Mouse (Mus musculus): ENCODE data around the gene Piga.

The Piga gene

DNA sequence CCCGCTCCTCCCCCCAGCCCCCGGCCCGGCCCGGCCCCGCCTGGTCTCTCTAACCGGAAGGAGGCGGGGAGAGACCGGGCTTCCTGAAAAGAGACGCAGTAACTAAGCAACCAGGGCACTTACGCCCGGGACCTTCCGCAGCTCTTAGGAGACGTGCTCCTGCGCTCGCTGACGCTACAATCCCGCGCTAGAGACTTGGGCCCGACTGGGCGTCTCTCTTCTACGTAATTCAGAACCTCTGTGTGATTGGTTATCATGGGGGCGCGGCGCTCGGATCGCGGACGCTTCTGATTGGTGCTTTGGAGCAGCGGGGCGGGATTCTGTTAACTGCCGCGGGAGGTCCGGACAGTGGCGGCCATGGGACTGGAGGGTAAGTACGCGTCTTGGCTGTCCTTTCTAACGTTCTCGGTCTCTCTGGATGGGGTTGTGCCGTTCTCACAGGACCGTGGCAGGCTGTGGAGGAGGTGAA lies at the start of gene Piga:
TSS of gene Piga (plus strand) at position 317 of the 469 bp plus-strand sequence.
- DNase-seq (ENCODE audit: low read depth, low spot score): peak; percentile 95

DNA sequence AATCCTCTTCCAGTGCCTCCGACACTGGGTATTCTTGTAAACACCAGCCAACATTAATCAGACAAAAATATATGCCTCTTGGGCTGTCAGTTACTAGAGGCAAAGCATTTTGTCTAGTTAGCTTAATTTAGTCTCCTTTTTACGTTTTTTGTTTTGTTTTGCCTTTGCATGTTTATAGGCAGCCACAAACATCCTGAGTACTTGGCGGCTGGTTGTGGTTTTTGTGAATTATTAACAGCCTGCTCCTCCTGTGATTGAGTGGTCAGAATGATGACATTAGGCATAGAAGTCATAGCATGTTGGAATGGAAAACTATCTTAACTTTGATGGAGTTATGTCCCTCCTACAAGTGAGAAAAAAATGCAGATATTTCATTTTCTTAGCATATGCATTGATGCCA lies 49.0 kb upstream of the Piga start:
- DNase-seq (ENCODE audit: low read depth, low spot score): no peak

DNA sequence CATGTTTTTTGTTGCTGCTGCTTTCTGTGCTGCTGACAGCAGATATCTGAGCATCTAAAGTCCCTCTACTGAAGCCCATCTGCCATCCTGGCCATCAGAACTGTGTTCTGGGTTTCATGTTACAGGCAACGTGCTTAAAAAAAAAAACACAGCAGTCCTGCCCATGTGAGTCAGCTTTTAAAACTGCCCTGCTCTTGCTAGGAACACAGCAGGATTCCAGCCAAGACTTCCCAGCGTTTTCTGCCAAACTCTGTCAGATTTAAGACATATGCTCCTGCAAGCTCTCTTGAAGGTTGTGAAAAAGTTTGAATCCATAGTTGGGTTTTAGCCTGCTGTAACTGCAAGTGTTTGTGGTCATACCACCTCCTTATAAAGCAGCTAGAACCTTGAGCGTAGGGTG lies 46.5 kb upstream of the Piga start, which contains the start of gene Vegfd:
TSS of gene Vegfd (plus strand) at position 298 of the 400 bp plus-strand sequence.
- DNase-seq (ENCODE audit: low read depth, low spot score): no peak

DNA sequence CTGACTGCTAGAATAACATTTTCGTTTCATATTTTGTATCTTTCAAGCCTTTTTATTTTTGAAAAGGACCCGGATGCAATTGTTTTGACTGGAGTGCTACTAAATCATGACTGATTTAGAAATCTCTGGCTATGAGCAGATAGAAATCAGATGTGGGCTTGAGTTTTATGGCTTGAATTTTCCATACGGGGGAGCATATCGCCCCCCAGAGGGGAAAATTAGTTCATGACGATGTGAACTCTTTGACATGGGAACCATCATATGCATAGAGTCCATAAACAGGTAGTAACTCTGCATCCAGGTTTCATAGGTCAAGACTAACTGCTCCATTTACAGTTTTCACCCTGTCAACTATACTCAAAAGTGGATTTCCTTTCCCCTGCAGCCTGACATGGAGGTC lies 45.0 kb upstream of the Piga start:
- DNase-seq (ENCODE audit: low read depth, low spot score): no peak

DNA sequence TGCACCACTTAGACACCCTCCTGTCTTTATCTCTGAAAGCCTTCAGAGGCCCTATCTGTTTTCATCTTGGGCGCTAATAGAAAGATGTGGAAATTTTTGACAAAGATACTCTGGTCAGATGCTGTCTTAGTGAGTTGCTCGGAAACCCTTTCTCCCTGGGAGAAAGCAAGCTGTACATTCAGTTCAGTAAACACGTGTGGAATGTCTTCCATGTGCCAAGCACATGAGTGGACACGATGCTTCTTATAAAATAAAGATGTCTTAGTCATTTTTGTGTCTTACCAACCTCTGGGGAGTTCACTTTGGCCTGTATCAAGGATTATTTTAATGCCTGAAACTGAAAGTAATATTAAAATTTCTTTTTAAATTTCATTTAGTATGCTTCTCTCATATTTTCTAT lies 39.9 kb upstream of the Piga start:
- DNase-seq (ENCODE audit: low read depth, low spot score): no peak

DNA sequence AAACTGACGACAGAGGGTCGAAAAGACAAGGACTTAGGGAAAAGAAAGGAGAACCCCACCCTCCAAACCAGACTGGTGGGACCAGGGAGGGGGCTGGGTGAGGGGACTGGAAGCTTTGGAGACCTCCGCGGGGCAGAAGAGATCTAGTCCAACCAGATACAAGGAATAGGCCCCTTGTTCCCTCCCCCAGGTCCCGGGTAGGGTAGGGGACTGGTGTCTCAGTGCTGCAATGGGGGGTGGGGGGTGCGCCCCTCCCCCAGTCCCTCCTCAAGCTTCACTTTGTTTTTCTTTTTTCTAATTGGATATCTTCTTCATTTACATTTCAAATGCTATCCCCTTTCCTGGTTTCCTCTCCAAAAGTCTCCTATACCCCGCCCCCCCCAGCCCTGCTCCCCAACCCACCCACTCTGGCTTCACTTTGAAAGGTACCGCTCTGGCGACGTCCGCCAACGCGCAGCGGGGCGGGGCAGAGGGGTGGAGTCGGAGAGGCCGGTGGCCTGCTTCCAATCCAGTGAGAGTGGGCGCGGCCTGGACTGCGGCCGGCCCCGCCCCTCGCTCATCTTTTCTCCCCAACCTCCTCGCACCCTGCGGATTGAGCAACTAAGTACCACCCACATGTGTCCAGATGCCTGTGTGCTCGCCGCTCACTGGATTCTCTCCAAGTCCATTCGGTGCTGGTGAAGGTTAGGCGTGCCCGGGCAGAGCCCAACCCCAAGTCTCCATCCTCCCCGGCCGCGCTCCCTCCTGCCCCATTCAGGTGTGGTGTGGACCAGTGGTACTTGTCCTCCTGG lies 37.8 kb upstream of the Piga start:
- DNase-seq (ENCODE audit: low read depth, low spot score): peak; percentile 86

DNA sequence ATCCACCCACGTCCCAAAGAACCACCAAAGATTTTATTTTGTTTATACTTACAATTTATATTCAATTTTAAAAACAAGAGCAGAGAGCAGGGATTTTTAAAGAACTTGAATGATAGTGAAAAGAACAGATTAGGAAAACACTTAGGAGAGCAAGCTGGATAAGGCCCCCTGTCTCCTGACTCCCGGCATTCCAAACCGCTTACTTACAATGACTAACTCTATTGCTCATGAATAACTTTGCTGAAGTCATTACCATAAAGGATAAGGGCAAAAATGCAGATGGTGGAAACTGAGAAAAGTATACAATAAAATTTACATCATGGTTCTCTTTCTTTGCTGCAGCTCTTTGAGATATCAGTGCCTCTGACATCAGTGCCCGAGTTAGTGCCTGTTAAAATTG lies 25.5 kb upstream of the Piga start:
- DNase-seq (ENCODE audit: low read depth, low spot score): no peak

DNA sequence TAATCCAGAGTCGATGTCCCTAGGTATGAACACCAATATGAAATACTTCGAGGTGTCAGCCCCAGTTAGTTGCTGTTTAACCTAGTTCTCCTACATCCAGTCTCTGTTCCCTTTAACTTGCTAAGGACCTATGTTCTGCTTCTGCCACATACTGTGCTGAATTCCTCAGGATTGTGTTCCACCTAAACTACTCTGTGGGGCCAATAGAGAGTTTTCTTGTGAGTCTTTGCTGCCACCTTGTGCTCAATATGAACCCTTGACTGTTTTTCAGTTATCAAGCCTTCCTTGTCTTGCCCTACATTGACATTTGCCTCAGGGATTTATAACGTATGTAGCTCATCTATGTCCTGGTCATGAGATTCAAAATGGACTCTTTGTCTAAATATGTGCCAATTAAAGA lies 21.1 kb upstream of the Piga start:
- DNase-seq (ENCODE audit: low read depth, low spot score): peak; percentile 53

DNA sequence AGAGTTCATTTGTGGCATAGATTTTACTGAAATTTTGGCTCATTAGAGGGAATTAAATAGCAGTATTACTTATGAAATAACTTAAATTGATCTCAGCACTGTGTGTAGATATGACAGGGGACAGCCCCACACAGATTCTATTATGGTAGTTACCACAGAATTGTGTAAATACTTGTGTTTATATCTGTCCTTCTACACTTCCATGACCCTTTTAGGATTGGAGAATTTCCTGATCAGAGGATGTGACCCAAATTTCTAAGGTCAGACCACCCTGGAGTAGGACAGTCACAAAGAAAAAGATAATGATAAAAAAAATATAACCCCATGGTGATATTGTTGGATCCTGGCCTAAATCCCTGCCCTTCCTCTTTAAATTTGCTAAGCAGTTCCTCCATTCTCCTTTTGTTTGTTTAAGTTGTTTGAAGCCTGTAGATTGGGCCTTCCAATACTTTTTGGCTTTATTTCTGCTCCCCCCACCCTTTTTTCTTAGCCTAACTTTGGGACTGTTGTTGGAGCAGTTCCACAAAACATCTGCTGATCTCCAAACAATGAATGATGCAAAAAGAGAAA lies 14.4 kb upstream of the Piga start:
- no peak for DNase-seq (ENCODE audit: low read depth, low spot score)

DNA sequence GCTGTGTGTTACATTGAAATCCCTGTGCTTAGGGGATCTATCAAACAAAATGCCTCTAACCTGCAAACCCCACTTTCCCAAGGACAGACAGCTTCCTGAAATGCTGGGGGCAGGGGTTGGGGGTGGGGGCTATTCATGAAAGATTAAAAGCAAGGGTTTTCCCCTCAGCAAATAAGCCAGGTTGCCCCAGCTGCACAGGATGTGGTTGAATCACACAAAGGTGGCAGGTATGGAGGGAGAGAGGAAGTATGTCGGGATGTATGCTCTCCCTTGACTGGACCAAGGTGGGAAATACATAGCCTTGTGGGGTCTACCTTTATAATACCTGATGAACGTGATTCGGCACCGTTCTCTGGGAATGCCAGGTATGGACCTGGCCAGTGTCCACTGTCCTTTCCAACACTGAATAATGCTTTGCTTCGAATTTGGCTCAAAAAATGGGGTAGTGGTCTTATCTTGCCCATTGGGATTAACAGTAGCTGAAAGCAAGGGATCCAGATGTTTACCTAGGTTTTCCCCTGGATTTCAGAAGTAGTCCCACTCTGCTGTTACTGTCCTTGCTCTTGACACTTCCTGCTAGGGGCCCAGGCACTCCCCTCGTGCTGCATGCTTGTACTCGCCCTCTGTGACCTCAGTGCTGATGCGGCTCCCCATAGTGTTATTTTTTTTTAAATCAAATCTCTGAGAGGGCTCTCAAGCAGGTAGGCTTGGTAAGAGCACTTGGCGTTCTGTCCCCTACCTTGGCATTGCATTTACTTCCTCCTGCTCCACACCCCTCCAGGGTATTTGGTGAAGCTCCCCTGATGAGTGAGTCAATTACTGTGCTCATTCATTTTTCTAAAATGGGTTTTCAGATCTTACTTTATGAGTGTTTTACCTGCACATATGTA lies 13.2 kb upstream of the Piga start:
- peak; percentile 51 for DNase-seq (ENCODE audit: low read depth, low spot score)

DNA sequence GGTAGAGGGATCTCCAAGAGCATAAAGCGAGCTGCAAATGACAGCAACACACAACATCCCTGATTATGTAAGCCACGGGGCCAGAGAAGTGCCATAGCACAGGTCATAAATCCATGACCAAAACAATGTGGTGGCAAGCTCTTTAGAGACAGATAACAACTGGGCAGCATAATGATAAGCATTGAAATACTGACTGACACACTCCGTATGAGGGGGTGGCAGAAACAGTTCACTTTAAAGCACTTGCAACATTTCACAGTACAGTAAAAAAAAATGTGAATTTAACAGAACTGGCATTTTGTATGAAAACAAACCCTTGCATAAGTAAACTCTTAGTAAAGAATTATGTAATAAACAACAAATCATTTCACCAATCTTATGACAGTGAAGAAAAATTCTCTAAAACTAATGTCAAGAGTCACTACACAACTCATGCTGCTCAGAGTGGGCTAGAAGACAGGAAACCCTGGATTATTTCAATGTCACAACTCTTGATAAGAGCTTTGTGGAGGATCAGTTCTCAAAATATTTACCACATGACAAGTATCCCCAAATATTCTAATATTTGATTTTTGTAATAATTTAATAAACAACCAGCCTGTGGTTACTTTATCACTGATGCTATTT lies 11.2 kb upstream of the Piga start:
- DNase-seq (ENCODE audit: low read depth, low spot score): no peak

DNA sequence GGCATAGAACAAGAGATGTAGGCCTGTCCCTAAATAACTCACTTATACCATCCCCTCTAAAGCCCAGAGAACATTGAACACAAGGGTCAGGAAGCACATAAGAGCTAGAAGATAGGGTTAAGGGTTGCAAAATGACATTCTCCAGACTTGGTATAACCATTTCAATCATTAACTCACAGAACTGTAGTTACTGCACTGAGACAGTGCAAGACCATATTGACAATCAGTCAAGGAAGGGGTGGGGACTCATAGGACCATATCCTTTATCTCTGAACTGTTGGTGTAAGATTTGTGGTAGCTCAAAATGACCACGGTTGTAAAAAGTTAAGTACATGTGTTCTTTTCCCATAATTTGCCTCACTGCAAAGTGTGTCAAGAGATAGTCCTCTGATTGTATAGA lies 9.0 kb upstream of the Piga start:
- DNase-seq (ENCODE audit: low read depth, low spot score): no peak

DNA sequence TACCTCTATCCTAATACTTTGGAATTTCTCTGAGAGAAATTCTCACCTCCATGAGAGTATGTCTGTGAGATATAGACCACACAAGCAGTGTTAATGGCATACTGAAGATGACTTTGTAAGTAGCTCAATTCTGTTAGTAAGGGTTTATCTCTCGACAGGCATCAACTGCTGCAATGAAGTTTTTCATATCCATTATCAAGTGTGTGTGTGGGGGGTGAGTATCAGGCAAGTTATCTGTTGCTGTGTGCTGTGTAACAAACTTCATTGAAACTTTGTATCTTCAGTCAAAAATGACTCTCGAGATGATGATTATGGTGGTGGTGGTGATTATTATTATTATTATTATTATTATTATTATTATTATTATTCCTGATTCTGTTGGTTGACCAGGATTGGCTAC lies 2.8 kb upstream of the Piga start:
- DNase-seq (ENCODE audit: low read depth, low spot score): no peak

DNA sequence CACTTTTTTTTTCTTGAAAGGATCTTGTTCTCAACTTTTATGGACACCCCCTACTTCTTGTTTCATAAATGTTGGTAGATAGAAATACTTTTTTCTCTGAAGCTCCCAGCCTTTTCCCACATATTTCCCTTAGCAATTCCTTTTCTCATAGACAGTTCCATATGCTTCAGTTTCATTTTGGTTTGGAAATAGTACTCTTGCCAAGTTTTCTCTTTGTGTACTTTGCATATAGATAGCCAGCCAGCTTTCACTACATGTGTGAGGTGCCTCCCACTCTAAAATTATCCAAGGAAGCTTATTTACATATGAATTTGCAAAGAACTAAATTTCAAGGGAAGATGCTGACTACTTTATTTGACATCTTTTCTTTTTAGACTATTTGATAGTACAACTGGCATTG lies 1.6 kb upstream of the Piga start:
- no peak for DNase-seq (ENCODE audit: low read depth, low spot score)

DNA sequence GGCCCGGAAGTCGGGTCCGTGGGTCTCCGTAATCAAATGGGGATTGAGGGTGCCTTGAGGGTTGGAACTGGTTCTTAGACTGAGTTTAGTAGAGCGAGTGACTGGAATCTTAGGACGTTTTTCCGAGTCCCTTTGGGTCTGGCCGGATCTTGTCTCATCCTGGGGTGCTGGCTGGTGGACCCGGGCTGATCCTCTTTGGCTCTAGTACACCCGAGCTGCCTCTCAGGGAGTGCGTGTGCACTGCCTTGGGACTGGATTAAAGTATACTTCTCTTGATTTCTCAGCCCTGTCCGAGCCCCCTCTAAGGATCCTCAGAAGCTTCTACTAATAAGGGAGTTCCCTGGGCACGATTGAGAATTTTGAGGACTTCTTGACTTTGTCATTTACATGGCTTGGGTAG lies 368 bp downstream of the Piga start:
- DNase-seq (ENCODE audit: low read depth, low spot score): no peak

DNA sequence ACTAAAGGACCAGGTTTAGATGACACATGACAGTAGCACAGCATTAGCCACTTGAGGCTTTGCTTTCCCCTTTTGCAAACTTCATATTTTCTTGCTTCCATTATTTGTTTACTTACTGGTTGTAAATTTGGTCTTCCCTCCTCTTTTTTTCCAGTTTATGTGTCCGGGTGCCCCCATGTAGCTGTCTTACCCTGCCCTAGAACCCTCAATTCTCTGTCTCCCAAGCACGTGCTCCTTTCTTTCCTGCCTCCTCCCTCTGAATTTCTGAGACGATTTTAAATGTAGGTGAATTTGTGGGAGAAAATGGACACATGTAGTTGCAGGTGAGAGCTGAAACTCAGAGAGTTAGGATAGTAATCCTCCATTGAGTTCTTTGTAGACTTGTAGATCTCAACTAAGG lies 931 bp downstream of the Piga start:
- no peak for DNase-seq (ENCODE audit: low read depth, low spot score)

DNA sequence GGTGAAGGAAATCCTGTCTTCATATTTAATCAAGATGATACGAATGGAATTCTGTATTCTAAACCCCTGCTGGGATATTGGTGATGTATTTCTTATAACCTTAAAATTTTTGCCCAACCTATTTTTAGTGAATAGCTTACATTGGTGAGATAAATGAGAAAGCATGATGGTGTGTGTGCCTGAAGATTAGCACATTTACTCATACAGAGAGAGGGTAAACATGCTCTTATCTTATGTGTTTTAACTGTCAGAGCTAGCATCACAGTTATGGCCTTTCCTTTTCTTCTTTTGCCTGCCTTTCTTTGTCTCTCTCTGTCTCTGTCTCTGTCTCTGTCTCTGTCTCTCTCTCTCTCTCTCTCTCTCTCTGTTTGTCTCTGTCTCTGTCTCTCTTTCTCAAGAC lies 5.2 kb downstream of the Piga start:
- no peak for DNase-seq (ENCODE audit: low read depth, low spot score)

DNA sequence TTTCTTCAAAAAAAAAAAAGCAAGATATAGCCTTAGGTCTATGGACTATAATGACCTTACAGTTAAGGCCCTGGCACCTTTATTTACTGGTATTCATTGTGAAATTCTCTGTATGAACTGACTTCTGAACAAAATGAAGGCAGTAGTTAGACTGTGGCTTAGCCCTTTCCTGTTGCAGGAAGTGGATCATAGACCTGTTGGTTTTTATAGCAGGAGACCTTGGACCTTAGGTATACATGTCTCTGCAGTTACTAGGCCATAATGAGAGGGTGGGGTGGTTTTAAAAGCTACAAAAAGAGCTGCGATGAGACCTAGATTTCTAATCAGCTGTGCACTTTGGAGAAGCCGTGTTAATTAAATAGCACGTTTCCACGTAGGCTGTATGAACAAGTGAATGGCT lies 7.7 kb downstream of the Piga start:
- DNase-seq (ENCODE audit: low read depth, low spot score): no peak

DNA sequence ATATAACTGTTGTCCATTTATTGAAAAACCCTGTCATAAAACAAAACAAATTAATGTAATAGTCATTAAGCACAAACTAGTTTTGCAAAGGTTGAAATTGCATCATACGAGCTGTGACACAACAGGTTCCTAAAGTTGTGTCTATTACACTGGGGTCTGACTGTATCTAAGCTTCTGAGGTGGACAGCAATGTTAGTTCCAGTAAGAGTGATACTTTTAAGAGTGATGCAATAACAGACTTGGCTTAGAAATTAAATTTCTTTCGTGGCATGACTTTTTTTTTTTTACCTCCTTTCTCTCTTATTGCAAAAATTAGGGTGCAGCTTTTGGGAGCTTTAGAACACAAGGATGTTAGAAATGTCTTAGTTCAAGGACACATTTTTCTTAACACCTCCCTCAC lies 8.6 kb downstream of the Piga start:
- DNase-seq (ENCODE audit: low read depth, low spot score): no peak

DNA sequence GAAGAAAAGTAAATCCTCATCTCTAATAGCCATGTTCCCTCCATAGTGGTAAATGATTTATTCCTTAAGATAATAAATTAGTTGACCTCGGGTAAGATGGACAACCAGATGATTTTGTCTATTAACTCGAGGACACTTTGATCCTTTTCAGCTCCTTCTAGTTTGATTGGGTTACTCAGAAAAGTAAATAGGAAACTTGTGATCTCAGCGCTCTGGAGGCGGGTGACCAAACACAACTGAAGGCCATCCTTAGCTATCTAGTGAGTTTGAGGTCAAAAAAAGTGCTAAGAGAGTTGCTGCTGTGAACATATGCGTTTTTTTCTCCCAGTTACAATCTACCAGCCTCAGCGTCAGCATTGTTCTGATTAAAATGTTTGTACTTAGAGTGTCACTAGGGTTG lies 11.0 kb downstream of the Piga start:
- no peak for DNase-seq (ENCODE audit: low read depth, low spot score)

DNA sequence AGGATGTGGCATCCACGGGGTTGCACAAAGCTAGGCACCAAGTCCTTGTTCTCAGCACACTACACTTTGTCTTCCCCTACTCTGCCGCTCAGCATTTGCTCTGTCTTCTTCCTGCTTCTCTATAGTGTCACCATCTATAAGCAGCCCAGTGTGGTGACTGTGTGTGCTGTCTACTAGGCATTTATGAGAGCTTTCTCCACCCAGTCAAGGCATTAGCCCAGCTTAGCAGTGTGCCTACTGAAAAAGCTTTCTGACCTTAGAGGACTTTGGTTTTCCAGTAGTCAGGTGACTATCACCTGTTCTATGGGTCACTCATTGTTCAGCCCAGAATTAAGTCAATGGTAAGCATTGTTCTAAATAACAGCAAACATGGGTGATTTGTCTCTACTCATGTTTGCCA lies 11.5 kb downstream of the Piga start:
- DNase-seq (ENCODE audit: low read depth, low spot score): no peak

DNA sequence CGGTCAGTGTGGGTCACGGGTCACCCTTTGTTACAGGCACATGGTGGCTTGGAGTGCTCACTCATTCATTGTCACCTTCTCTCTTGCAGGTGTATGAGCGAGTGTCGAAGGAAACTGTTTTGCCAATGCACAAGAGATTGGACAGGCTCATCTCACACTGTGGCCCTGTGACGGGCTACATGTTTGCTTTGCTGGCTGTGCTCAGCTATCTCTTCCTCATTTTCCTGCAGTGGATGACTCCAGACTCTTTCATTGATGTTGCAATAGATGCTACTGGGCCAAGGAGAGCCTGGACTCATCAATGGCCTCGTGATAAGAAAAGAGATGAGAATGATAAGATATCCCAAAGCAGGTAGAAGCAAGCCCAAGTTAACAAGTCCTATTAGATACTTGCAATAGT lies 12.0 kb downstream of the Piga start:
- no peak for DNase-seq (ENCODE audit: low read depth, low spot score)
